Mouse (Mus musculus) liver, embryonic 11.5 days (tissue): ENCODE data around the gene Snx10. TPM values are rescaled to one million over a fixed set of nuclear protein-coding genes. Genes with fewer than 3 reads are reported as not detected.
A peak's percentile ranks its signal among the peaks of the same experiment; 100 is the strongest.

Experiments used
- ATAC-seq: fragments of 200-750 bp; cut with Nextera tagmentation; replicated peaks from 2 replicates; pipeline ENCODE4 v1.8.0; 2017; ENCODE audit warnings: moderate number of reproducible peaks, mild to moderate bottlenecking, moderate TSS enrichment, moderate library complexity; ENCODE audit not compliant: low FRiP score
- DNase-seq: peaks from one replicate; pipeline ENCODE4 v3.0.0-alpha.2; 2017; ENCODE audit warnings: low spot score
- H3K27ac ChIP-seq: fragments of 300-500 bp; sonication (generic); 2 replicates; pipeline ENCODE4 v1.5.1; 2014; ENCODE audit warnings: mild to moderate bottlenecking, low read depth, low read length, control low read depth
- H3K27me3 ChIP-seq: fragments of 300-500 bp; sonication (generic); replicated peaks from 2 replicates; pipeline ENCODE4 v1.6.1; 2014; ENCODE audit warnings: low read length, mixed read lengths; ENCODE audit not compliant: control insufficient read depth, insufficient read depth
- H3K36me3 ChIP-seq: fragments of 300-500 bp; sonication (generic); 2 replicates; pipeline ENCODE4 v1.6.1; 2014; ENCODE audit warnings: mild to moderate bottlenecking, low read length, moderate library complexity, mixed read lengths; ENCODE audit not compliant: control insufficient read depth, insufficient read depth
- H3K4me1 ChIP-seq: fragments of 300-500 bp; sonication (generic); replicated peaks from 2 replicates; pipeline ENCODE4 v1.6.1; 2014; ENCODE audit warnings: low read length, mixed read lengths; ENCODE audit not compliant: control insufficient read depth, insufficient read depth
- H3K4me2 ChIP-seq: fragments of 300-500 bp; sonication (generic); 2 replicates; pipeline ENCODE4 v1.6.1; 2014; ENCODE audit warnings: mild to moderate bottlenecking, control low read depth, moderate library complexity
- H3K4me3 ChIP-seq: fragments of 300-500 bp; sonication (generic); 2 replicates; pipeline ENCODE4 v1.5.1; 2014; ENCODE audit warnings: low read depth, low read length, control low read depth
- H3K9ac ChIP-seq: fragments of 300-500 bp; sonication (generic); 2 replicates; pipeline ENCODE4 v1.6.1; 2014; ENCODE audit warnings: low read depth, low read length, control low read depth
- H3K9me3 ChIP-seq: fragments of 300-500 bp; sonication (generic); 2 replicates; pipeline ENCODE4 v1.6.1; 2016; ENCODE audit warnings: low read length, inconsistent platforms, mixed read lengths; ENCODE audit not compliant: control insufficient read depth
- WGBS: fragments of 180-500 bp; shearing (Covaris S2); extraction: QIAGEN DNeasy Blood & Tissue Kit; methylation state at CpG from one replicate; pipeline ENCODE4 v1.1.7; 2014; 5-methylcytosine and 5-hydroxymethylcytosine counted together
- polyA plus RNA-seq: library from polyadenylated mRNA; unstranded; fragments of >200 nt; fragmentation: Nextera tagmentation; extraction: Ambion mirVana; gene quantifications from 2 replicates; pipeline ENCODE4 v1.2.1, GENCODE M21; 2014

The Snx10 gene
- polyA plus RNA-seq, 1 experiment from 2014 or later = 8.5 TPM

GRCm38 (mm10) chr6:51613661-51614060, 90.0 kb downstream of the Snx10 start:
- no peak for ATAC-seq
- H3K36me3 ChIP-seq = no peaks in the 10 kb centered on the region
- H3K9me3 ChIP-seq = no peaks in the 10 kb centered on the region
- no peak overlapping the region for H3K27ac ChIP-seq
- H3K9ac ChIP-seq = no peak overlapping the region
- H3K4me3 ChIP-seq = no peak overlapping the region
- H3K4me1 ChIP-seq = no peaks in the 10 kb centered on the region
- WGBS = 76% methylated on average over 11 of the region's 11 CpGs
- no peak for DNase-seq
- no peak overlapping the region for H3K4me2 ChIP-seq
- H3K27me3 ChIP-seq = peaks cover 26% of the 10 kb centered on the region

- H3K9me3 ChIP-seq = no peaks in the 10 kb centered on the region
- H3K9ac ChIP-seq = no peak overlapping the region
- no peak overlapping the region for H3K27ac ChIP-seq
- H3K27me3 ChIP-seq = no peaks in the 10 kb centered on the region; the same call in 1 of the 2 replicates
- 84% methylated on average over 5 of the region's 5 CpGs for WGBS
- no peaks in the 10 kb centered on the region for H3K36me3 ChIP-seq
- no peak for DNase-seq
- H3K4me3 ChIP-seq = no peak overlapping the region
- no peak overlapping the region for H3K4me2 ChIP-seq
- no peak for ATAC-seq
- 0 out of 2 replicates have a peak, but pooled peaks cover 2% of the 10 kb centered on the region for H3K4me1 ChIP-seq
Observed at GRCm38 (mm10) chr6:51626843-51627242, 103.1 kb downstream of the Snx10 start.

- Histone ChIP-seq H3K36me3 (no peaks in the 10 kb centered on the region), H3K27ac (no peak overlapping the region), H3K4me3 (no peak overlapping the region), H3K4me2 (no peak overlapping the region), H3K27me3 (no peaks in the 10 kb centered on the region; the same call in 1 of the 2 replicates), H3K9ac (no peak overlapping the region), H3K9me3 (no peaks in the 10 kb centered on the region), H3K4me1 (peaks cover 20% of the 10 kb centered on the region)
- DNase-seq (no peak), ATAC-seq (no peak)
- WGBS = 43% methylated on average over 3 of the region's 3 CpGs
Observed at GRCm38 (mm10) chr6:51629671-51630070, 106.0 kb downstream of the Snx10 start.

GRCm38 (mm10) chr6:51630184-51630583, 106.5 kb downstream of the Snx10 start:
- Histone ChIP-seq H3K36me3 (no peaks in the 10 kb centered on the region), H3K27me3 (peaks cover under 1% of the 10 kb centered on the region; the same call in 1 of the 2 replicates), H3K4me3 (no peak overlapping the region), H3K4me2 (no peak overlapping the region), H3K9ac (no peak overlapping the region), H3K9me3 (no peaks in the 10 kb centered on the region), H3K27ac (no peak overlapping the region), H3K4me1 (peaks cover 21% of the 10 kb centered on the region)
- 11% methylated on average over 2 of the region's 2 CpGs for WGBS
- no peak for ATAC-seq
- no peak for DNase-seq

GRCm38 (mm10) chr6:51632928-51633662, 109.4 kb downstream of the Snx10 start:
- no peaks in the 10 kb centered on the region for H3K9me3 ChIP-seq
- ATAC-seq (peak; percentile 63), DNase-seq (no peak)
- no peak overlapping the region for H3K4me3 ChIP-seq
- no peak overlapping the region for H3K9ac ChIP-seq
- H3K4me1 ChIP-seq = peaks cover 28% of the 10 kb centered on the region
- peak overlapping the region; percentile 59 for H3K27ac ChIP-seq
- H3K4me2 ChIP-seq = peak overlapping the region; percentile 54
- 30% methylated on average over 4 of the region's 4 CpGs for WGBS
- peaks cover 2% of the 10 kb centered on the region; the same call in 1 of the 2 replicates for H3K27me3 ChIP-seq
- no peaks in the 10 kb centered on the region for H3K36me3 ChIP-seq

- 21% methylated on average over 8 of the region's 8 CpGs for WGBS
- peak overlapping the region; percentile 54 for H3K4me2 ChIP-seq
- H3K27me3 ChIP-seq = peaks cover 2% of the 10 kb centered on the region; the same call in 1 of the 2 replicates
- peak overlapping the region; percentile 59 for H3K27ac ChIP-seq
- ATAC-seq = peak; percentile 90
- H3K4me3 ChIP-seq = no peak overlapping the region
- H3K4me1 ChIP-seq = peaks cover 28% of the 10 kb centered on the region
- H3K36me3 ChIP-seq = no peaks in the 10 kb centered on the region
- DNase-seq = no peak
- H3K9me3 ChIP-seq = no peaks in the 10 kb centered on the region
- H3K9ac ChIP-seq = no peak overlapping the region
Observed at GRCm38 (mm10) chr6:51633663-51634362, 110.1 kb downstream of the Snx10 start.

- Histone ChIP-seq H3K9ac (no peak overlapping the region), H3K36me3 (no peaks in the 10 kb centered on the region), H3K27ac (no peak overlapping the region), H3K4me1 (peaks cover 26% of the 10 kb centered on the region), H3K27me3 (0 out of 2 replicates have a peak, but pooled peaks cover 2% of the 10 kb centered on the region), H3K4me2 (peak overlapping the region; percentile 29; the same call in 1 of the 2 replicates), H3K4me3 (no peak overlapping the region), H3K9me3 (no peaks in the 10 kb centered on the region)
- ATAC-seq (0 out of 2 replicates have a peak, but pooled peaks have one; percentile 32), DNase-seq (no peak)
- WGBS = 32% methylated on average over 11 of the region's 11 CpGs
Observed at GRCm38 (mm10) chr6:51636019-51636568, 112.4 kb downstream of the Snx10 start.
